Mouse (Mus musculus): ENCODE measurements at regions not wholly inside any gene's neighbourhood (a gene's known extent, or its start where the extent isn't known, plus 50 kb on each side); places are given as distances from the start of the nearest gene placed in this dataset.
"Not testable (repeated sequence)": the region's sequence is repeated elsewhere in the genome, so short reads cannot be mapped to it uniquely, and the experiment has no call there.

DNA sequence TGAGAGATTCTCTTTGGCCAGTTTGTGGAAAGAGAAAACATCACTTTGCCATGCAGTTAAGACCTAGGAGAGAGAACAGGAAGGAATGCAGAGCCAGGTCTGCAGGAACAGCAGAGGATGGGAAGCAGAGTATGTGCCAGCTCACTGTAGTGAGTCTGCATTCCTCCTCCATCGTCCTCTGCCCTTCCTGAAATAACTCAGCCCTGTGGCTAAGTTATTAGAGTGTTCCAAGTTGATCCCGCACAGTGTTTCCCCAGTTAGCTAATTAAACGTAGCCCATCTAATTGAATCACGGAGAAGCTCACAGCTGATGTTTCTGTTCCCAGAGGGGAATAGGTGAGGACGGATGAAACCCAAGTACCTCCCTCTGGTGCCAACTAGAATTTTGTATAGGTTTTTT, 142.3 kb upstream of the Rack1 start:
- DNase-seq, result no peak

DNA sequence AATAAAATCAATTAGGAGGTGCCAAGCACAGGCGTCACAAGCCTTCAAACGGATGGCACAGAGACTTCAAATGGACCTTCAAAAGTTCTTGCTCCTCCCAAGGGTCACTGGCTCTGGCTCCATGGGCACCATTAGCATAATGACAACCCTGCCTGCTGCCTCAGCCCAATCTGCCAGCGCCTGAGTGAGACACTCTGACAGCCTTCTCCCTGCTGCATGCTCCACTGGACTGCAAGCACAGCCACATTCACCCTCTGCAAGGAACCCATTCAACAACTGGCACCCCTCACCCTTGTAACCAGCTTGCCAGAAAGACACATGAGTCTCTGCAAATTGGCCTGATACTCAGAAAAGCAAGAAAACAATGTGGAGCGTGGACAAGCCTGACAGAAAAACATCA, 138.5 kb upstream of the Rack1 start:
- DNase-seq, result no peak

DNA sequence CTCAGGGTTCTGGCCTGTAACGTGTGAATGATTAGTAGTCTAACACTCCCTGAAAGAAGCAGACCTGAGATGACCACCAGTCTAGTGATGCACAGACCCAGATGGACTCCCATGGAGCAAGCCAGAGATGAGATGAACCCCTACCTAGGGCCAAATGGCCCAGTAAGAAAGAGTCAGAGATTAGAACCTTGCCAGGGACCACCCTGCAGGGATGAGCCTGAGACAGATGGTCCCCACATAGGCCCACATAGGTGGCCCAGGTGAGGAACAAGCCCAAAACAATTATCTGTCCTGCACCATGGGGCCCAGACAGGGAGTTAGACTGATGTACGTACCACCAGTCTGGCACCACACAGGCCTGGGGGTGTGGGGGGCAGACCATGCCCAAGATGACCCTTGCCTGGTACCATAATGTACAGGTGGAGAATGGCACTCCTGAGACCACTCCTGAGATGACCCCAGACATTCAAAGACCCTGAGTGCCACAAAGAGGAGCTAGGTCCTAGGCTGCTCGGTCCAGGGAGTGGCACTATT, 115.3 kb upstream of the Rack1 start:
- DNase-seq, result no peak

DNA sequence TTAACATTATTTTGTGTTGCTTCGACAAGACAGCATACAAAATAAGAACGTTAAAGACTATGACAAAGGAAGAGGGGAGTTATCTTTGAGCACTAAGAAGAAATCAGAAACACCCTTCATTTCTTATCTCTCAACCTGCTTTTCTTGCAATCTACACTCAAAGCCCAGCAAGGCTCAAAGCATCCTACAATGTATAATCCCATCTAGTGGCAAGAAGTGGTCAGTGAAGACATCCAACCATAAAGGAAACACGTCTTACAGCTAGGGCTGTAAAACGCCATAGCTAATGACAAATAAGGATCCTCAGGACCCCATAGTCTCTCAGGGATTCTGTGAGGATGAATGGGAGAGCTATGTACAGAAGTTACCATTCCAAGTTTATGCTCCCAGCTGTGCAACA, 110.1 kb upstream of the Rack1 start:
- no peak for DNase-seq

GRCm38 (mm10) chr11:48696352-48696751, 103.8 kb upstream of the Rack1 start:
- peak; percentile 49 for DNase-seq

DNA sequence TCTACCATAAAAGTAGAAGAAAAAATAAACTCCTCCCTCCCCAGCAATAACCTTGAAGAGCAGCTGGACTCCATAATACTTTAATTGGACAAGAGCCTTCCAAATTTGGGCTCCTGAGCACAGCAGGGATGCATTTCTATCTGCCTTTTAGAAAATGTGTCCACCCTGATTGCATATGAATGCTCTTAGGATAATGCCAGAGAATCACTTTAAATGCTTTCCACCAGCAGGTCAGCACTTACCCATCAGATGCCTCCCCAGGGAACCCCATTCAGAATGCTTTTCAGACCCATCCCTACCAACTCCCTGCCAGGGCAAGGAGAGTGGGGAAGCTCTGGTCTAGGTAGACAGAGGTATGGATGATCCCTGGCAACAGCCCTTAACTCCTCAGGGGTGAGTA, 102.9 kb upstream of the Rack1 start:
- no peak for DNase-seq

GRCm38 (mm10) chr11:48707192-48707591, 92.9 kb upstream of the Rack1 start:
- DNase-seq, result no peak

GRCm38 (mm10) chr11:48710972-48711371, 89.2 kb upstream of the Rack1 start:
- no peak for DNase-seq

- DNase-seq, result no peak
Observed at GRCm38 (mm10) chr11:48724068-48724467, 76.1 kb upstream of the Rack1 start.

DNA sequence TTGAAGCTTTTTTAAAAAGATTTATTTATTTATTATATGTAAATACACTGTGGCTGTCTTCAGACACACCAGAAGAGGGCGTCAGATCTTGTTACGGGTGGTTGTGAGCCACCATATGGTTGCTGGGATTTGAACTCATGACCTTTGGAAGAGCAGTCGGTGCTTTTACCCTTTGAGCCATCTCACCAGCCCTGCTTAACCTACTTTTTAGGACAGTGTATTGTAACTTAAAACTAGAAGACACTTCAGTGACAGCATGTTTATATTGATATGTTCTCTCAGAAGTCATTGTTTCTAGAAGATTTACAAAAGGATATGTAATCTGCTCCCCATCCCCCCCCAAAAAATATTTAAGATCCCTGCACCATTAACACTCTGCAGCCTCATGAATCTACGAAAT, 69.3 kb upstream of the Rack1 start:
- DNase-seq, result not testable (repeated sequence)

- DNase-seq, result no peak
Observed at GRCm38 (mm10) chr11:48746503-48746902, 53.6 kb upstream of the Rack1 start.

DNA sequence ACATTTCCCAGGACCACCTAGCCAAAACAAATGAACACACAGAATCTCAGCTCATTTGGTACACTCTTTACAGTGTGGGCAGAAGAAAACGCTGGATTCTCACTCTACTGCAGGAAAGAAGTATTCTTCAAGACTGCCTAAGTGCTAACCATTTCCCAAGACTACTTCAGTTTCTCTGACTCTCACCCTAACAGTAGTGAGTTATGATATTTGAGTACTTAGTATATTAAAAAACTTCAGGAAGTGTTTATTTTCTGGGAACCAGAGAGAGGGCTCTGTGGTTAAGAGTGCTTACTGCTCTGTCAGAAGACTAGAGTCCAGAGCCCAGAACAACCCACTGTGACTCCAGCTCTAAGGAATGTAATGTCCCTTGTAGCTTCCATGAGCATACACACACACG, 52.1 kb upstream of the Rack1 start:
- no peak for DNase-seq
